Mouse (Mus musculus) megakaryocyte, embryonic 14.5 days (primary cell): ENCODE results near the gene Tap1.
"Not testable (repeated sequence)": the region's sequence is repeated elsewhere in the genome, so short reads cannot be mapped to it uniquely, and the experiment has no call there.

Experiments used
- FLI1 ChIP-seq: IDR thresholded peaks from 2 replicates; pipeline ENCODE4 v1.6.1; 2012; ENCODE audit warnings: low read length, inconsistent platforms, mixed read lengths
- GATA1 ChIP-seq: IDR thresholded peaks from 3 replicates; pipeline ENCODE4 v1.6.1; 2012; ENCODE audit warnings: mixed read lengths, low read length, inconsistent platforms, borderline replicate concordance

GRCm38 (mm10) chr17:34219096-34219495, 31.7 kb downstream of the Tap1 start:
- not testable (repeated sequence) for TF ChIP-seq FLI1, GATA1
